Mouse (Mus musculus): ENCODE results near the gene 2610528J11Rik. TPM values are rescaled to one million over a fixed set of nuclear protein-coding genes. Genes with fewer than 3 reads are reported as not detected.

2610528J11Rik gene
- polyA plus RNA-seq, 1 experiment from 2014 or later = not detected

DNA sequence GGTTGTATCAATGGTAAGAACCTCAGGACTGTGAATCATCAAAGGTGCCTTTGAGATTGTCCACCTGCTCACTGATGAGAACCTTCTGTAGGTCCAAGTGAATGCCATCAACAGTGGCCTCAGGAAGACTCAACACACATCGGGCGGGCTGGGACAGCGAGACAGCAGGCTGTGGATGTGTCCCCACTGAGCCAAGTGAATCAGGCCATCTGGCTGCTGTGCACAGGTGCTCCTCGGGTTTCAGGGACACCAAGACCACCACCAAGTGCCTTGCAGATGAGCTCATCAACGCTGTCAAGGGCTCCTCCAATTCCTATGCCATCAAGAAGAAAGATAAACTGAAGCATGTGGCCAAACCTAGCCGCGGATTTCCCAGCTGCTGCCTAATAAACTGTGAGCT, 4.6 kb upstream of the 2610528J11Rik start:
- ATAC-seq (replicated peaks) = no peak
- Histone ChIP-seq H3K27ac (replicated peaks) (no peak overlapping the region), H3K27me3 (no peaks in the 10 kb centered on the region), H3K4me2 (replicated peaks) (no peak overlapping the region), H3K36me3 (no peaks in the 10 kb centered on the region), H3K4me3 (no peak overlapping the region), H3K9me3 (no peaks in the 10 kb centered on the region), H3K9ac (replicated peaks) (no peak overlapping the region), H3K4me1 (no peaks in the 10 kb centered on the region)
- WGBS = 90% methylated on average over 7 of the region's 7 CpGs

- 0 out of 2 replicates have a peak, but pooled peaks have one; percentile 38 for ATAC-seq (replicated peaks)
- no peaks in the 10 kb centered on the region for H3K4me1 ChIP-seq
- no peak overlapping the region for H3K27ac ChIP-seq (replicated peaks)
- no peaks in the 10 kb centered on the region for H3K36me3 ChIP-seq
- no peak overlapping the region for H3K9ac ChIP-seq (replicated peaks)
- no peak overlapping the region for H3K4me2 ChIP-seq (replicated peaks)
- no peak overlapping the region for H3K4me3 ChIP-seq
- H3K9me3 ChIP-seq = no peaks in the 10 kb centered on the region
- WGBS = 62% methylated on average over 7 of the region's 7 CpGs
- H3K27me3 ChIP-seq = no peaks in the 10 kb centered on the region
Observed at GRCm38 (mm10) chr4:118523976-118524375, 2.8 kb upstream of the 2610528J11Rik start.

- Histone ChIP-seq H3K4me3 (no peak overlapping the region), H3K4me1 (no peaks in the 10 kb centered on the region), H3K36me3 (no peaks in the 10 kb centered on the region), H3K27ac (replicated peaks) (no peak overlapping the region), H3K9me3 (no peaks in the 10 kb centered on the region), H3K4me2 (replicated peaks) (no peak overlapping the region), H3K27me3 (no peaks in the 10 kb centered on the region), H3K9ac (replicated peaks) (no peak overlapping the region)
- no peak for ATAC-seq (replicated peaks)
- 71% methylated on average over 3 of the region's 3 CpGs for WGBS
Observed at GRCm38 (mm10) chr4:118525779-118526178, 1.0 kb upstream of the 2610528J11Rik start.

DNA sequence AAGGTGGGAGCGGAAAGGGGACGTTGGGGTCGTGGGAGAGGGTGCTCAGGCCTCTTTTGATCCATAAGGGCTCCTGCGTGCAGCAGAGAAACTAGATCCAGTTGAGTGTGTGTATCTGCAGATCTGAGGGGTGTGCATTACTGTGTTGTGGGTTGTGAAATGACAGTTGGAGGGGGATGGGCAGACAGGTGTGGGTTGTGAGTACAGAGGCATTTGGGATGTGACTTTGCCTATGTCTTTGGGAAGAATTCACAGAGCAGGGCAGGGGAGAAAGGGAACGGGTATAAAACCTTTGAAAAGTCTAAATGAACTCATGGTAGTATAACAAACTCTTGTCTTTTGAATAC, 509 bp downstream of the 2610528J11Rik start:
- ATAC-seq (replicated peaks) = no peak
- Histone ChIP-seq H3K9ac (replicated peaks) (no peak overlapping the region), H3K4me1 (no peaks in the 10 kb centered on the region), H3K9me3 (no peaks in the 10 kb centered on the region), H3K27ac (replicated peaks) (no peak overlapping the region), H3K4me2 (replicated peaks) (no peak overlapping the region), H3K36me3 (no peaks in the 10 kb centered on the region), H3K4me3 (no peak overlapping the region), H3K27me3 (no peaks in the 10 kb centered on the region)
- 41% methylated on average over 5 of the region's 5 CpGs for WGBS

- H3K27ac ChIP-seq (replicated peaks) = no peak overlapping the region
- H3K9me3 ChIP-seq = no peaks in the 10 kb centered on the region
- ATAC-seq (replicated peaks) = no peak
- WGBS = 80% methylated on average over 6 of the region's 6 CpGs
- H3K36me3 ChIP-seq = no peaks in the 10 kb centered on the region
- no peak overlapping the region for H3K4me3 ChIP-seq
- H3K4me1 ChIP-seq = no peaks in the 10 kb centered on the region
- H3K4me2 ChIP-seq (replicated peaks) = no peak overlapping the region
- H3K27me3 ChIP-seq = no peaks in the 10 kb centered on the region
- H3K9ac ChIP-seq (replicated peaks) = no peak overlapping the region
Observed at GRCm38 (mm10) chr4:118527720-118528119, 921 bp downstream of the 2610528J11Rik start.

GRCm38 (mm10) chr4:118532663-118533062, 5.9 kb downstream of the 2610528J11Rik start:
- H3K4me1 ChIP-seq = no peaks in the 10 kb centered on the region
- no peaks in the 10 kb centered on the region for H3K9me3 ChIP-seq
- H3K27ac ChIP-seq (replicated peaks) = no peak overlapping the region
- no peak overlapping the region for H3K4me2 ChIP-seq (replicated peaks)
- no peak for ATAC-seq (replicated peaks)
- no peaks in the 10 kb centered on the region for H3K27me3 ChIP-seq
- H3K9ac ChIP-seq (replicated peaks) = no peak overlapping the region
- 80% methylated on average over 5 of the region's 5 CpGs for WGBS
- no peaks in the 10 kb centered on the region for H3K36me3 ChIP-seq
- H3K4me3 ChIP-seq = no peak overlapping the region

GRCm38 (mm10) chr4:118533156-118533555, 6.4 kb downstream of the 2610528J11Rik start:
- H3K27ac ChIP-seq (replicated peaks) = no peak overlapping the region
- ATAC-seq (replicated peaks) = no peak
- H3K9me3 ChIP-seq = no peaks in the 10 kb centered on the region
- WGBS = 71% methylated on average over 3 of the region's 4 CpGs
- H3K27me3 ChIP-seq = no peaks in the 10 kb centered on the region
- H3K9ac ChIP-seq (replicated peaks) = no peak overlapping the region
- H3K4me1 ChIP-seq = no peaks in the 10 kb centered on the region
- no peak overlapping the region for H3K4me2 ChIP-seq (replicated peaks)
- H3K36me3 ChIP-seq = no peaks in the 10 kb centered on the region
- H3K4me3 ChIP-seq = no peak overlapping the region

DNA sequence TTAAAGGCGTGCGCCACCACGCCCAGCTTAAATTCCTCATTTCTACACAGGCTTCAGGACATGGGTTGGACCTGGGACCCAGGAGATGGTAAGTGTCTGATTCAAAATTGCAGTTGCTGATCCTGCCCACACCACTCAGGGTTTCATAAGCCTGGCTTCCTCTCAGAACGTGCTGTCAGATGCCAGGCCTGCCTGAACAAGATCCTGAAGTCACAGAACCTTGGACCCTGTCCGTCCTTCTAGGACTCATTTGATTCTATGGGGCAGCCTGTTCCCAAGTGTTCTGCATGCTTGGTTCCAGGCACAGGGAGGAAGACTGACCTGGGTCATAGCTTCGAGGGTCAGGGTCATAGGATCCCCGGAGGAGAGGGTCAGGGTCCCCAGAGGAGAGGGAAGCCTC, 6.8 kb downstream of the 2610528J11Rik start:
- no peak for ATAC-seq (replicated peaks)
- Histone ChIP-seq H3K4me3 (no peak overlapping the region), H3K4me1 (no peaks in the 10 kb centered on the region), H3K27me3 (no peaks in the 10 kb centered on the region), H3K36me3 (no peaks in the 10 kb centered on the region), H3K9ac (replicated peaks) (no peak overlapping the region), H3K9me3 (no peaks in the 10 kb centered on the region), H3K4me2 (replicated peaks) (no peak overlapping the region), H3K27ac (replicated peaks) (no peak overlapping the region)
- WGBS = 91% methylated on average over 7 of the region's 7 CpGs

- no peaks in the 10 kb centered on the region for H3K27me3 ChIP-seq
- H3K9me3 ChIP-seq = no peaks in the 10 kb centered on the region
- H3K27ac ChIP-seq (replicated peaks) = no peak overlapping the region
- H3K36me3 ChIP-seq = no peaks in the 10 kb centered on the region
- H3K9ac ChIP-seq (replicated peaks) = no peak overlapping the region
- ATAC-seq (replicated peaks) = no peak
- H3K4me1 ChIP-seq = no peaks in the 10 kb centered on the region
- no peak overlapping the region for H3K4me3 ChIP-seq
- H3K4me2 ChIP-seq (replicated peaks) = no peak overlapping the region
- WGBS = 79% methylated on average over 6 of the region's 6 CpGs
Observed at GRCm38 (mm10) chr4:118535610-118536009, 8.8 kb downstream of the 2610528J11Rik start.

- no peak for ATAC-seq (replicated peaks)
- Histone ChIP-seq H3K36me3 (no peaks in the 10 kb centered on the region), H3K4me1 (no peaks in the 10 kb centered on the region), H3K27me3 (no peaks in the 10 kb centered on the region), H3K4me3 (no peak overlapping the region), H3K9me3 (no peaks in the 10 kb centered on the region), H3K9ac (replicated peaks) (no peak overlapping the region), H3K27ac (replicated peaks) (no peak overlapping the region), H3K4me2 (replicated peaks) (no peak overlapping the region)
- WGBS = 45% methylated on average over 6 of the region's 6 CpGs
Observed at GRCm38 (mm10) chr4:118537801-118538200, 11.0 kb downstream of the 2610528J11Rik start.

DNA sequence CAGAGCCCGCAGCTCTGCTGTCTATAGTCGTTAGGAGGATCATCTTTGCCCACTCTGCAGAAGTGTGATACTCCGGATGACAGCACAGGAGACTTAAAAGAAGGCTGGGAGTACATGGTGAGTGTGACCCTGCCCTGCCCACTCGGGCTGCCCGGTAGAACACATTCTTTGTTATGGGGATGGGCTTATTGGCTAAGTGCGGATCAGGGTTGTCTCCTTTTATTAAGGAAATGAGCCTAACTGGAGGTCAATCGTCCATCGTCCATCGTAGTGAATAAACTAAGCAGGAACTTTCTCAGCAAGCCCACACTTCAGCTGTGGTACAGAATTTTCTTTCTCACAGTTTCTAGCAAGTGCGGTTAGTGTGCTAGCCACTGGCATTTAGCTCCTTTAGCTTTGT, 13.1 kb downstream of the 2610528J11Rik start:
- ATAC-seq (replicated peaks) = no peak
- Histone ChIP-seq H3K27me3 (no peaks in the 10 kb centered on the region), H3K27ac (replicated peaks) (no peak overlapping the region), H3K4me2 (replicated peaks) (no peak overlapping the region), H3K4me3 (no peak overlapping the region), H3K9ac (replicated peaks) (no peak overlapping the region), H3K36me3 (no peaks in the 10 kb centered on the region), H3K4me1 (peaks cover 6% of the 10 kb centered on the region), H3K9me3 (no peaks in the 10 kb centered on the region)
- 13% methylated on average over 10 of the region's 10 CpGs for WGBS

DNA sequence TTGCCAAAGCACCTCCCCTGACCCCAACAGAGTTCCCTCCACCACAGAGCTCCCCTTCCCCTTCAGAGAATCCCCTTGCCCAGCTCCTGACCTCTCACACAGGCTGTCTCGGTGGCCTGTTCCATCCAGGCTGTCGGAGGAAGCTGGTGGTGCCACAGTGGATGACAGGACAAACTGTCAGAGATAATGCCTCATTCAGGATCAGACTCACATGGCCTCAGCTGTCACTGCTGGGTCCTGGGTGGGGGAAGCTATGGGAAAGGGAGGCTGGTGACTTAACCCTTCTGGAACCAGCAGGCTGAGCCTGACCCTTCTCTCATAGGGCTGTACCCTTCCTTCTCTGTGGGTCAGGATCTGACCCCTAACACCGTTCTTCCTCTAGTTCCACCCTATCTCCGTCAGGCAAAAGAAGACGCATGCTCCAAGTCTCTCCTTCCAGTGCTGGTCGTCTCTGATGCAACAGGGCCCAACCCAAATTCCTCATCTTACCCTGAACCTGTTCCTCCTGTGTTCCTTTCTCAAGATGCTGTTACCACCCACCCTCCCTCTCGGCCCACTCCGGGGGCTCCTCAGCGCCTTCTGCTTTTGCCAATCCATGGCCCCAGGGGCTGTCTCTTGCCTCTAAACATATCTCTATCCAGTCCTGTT, 15.8 kb downstream of the 2610528J11Rik start:
- H3K9ac ChIP-seq (replicated peaks) = no peak overlapping the region
- ATAC-seq (replicated peaks) = no peak
- H3K9me3 ChIP-seq = no peaks in the 10 kb centered on the region
- H3K4me2 ChIP-seq (replicated peaks) = no peak overlapping the region
- H3K27ac ChIP-seq (replicated peaks) = no peak overlapping the region
- no peak overlapping the region for H3K4me3 ChIP-seq
- H3K4me1 ChIP-seq = peaks cover 6% of the 10 kb centered on the region
- H3K27me3 ChIP-seq = no peaks in the 10 kb centered on the region
- 66% methylated on average over 9 of the region's 9 CpGs for WGBS
- no peaks in the 10 kb centered on the region for H3K36me3 ChIP-seq

GRCm38 (mm10) chr4:118543158-118543530, 16.3 kb downstream of the 2610528J11Rik start:
- H3K9me3 ChIP-seq = peaks cover 3% of the 10 kb centered on the region; the same call in 1 of the 2 replicates
- H3K27me3 ChIP-seq = no peaks in the 10 kb centered on the region
- no peaks in the 10 kb centered on the region for H3K36me3 ChIP-seq
- H3K9ac ChIP-seq (replicated peaks) = no peak overlapping the region
- H3K4me2 ChIP-seq (replicated peaks) = peak overlapping the region; percentile 44
- H3K4me1 ChIP-seq = peaks cover 6% of the 10 kb centered on the region
- no peak for ATAC-seq (replicated peaks)
- peak overlapping the region; percentile 25; the same call in 1 of the 2 replicates for H3K4me3 ChIP-seq
- WGBS = 22% methylated on average over 13 of the region's 13 CpGs
- no peak overlapping the region for H3K27ac ChIP-seq (replicated peaks)
